Mouse (Mus musculus): ENCODE data around the gene Zfp536.

The Zfp536 gene

GRCm38 (mm10) chr7:37471726-37472125, 301.7 kb downstream of the Zfp536 start:
- no peak for DNase-seq (ENCODE audit: low spot score)

GRCm38 (mm10) chr7:37466477-37467243, 306.8 kb downstream of the Zfp536 start:
- no peak for DNase-seq (ENCODE audit: low spot score)

GRCm38 (mm10) chr7:37464186-37464721, 309.2 kb downstream of the Zfp536 start:
- DNase-seq (ENCODE audit: low spot score) = no peak

GRCm38 (mm10) chr7:37447523-37447922, 325.9 kb downstream of the Zfp536 start:
- no peak for DNase-seq (ENCODE audit: low spot score)

GRCm38 (mm10) chr7:37439912-37440311, 333.5 kb downstream of the Zfp536 start:
- no peak for DNase-seq (ENCODE audit: low spot score)

GRCm38 (mm10) chr7:37439117-37439844, 334.2 kb downstream of the Zfp536 start:
- DNase-seq (ENCODE audit: low spot score) = no peak

- DNase-seq (ENCODE audit: low spot score) = no peak
Observed at GRCm38 (mm10) chr7:37437887-37438286, 335.6 kb downstream of the Zfp536 start.

- no peak for DNase-seq (ENCODE audit: low spot score)
Observed at GRCm38 (mm10) chr7:37433156-37433555, 340.3 kb downstream of the Zfp536 start.

- no peak for DNase-seq (ENCODE audit: low spot score)
Observed at GRCm38 (mm10) chr7:37431471-37431870, 342.0 kb downstream of the Zfp536 start.

- DNase-seq (ENCODE audit: low spot score) = no peak
Observed at GRCm38 (mm10) chr7:37426061-37426460, 347.4 kb downstream of the Zfp536 start.

- DNase-seq (ENCODE audit: low spot score) = no peak
Observed at GRCm38 (mm10) chr7:37422966-37423365, 350.5 kb downstream of the Zfp536 start.
